ENCODE assay signal across 10 mouse cellular contexts in genomic region chr11:70583022-70583714, GRCm38 (mm10). TPM values are rescaled to one million over a fixed set of nuclear protein-coding genes. Genes with fewer than 3 reads are reported as not detected.
DNase-seq lines count a peak whose midpoint lies in the region; ATAC-seq and TF ChIP-seq lines count a peak whose summit lies in the region.
"Had no signal": no experiment of that assay in that cellular context is flagged by ENCODE, and none has a peak within 500 bp of the region (broad histone marks: within the 10 kb centered on the region; RNA-seq: fewer than 3 reads in every experiment).

No protein-coding gene starts in this region.

- no peak overlapping the region for H3K4me2 ChIP-seq in lung, postnatal 0 days (replicated peaks; ENCODE audit: low read depth, low read length)
- H3K4me2 ChIP-seq in neural tube, embryonic 15.5 days: no peak overlapping the region
- H3K4me2 ChIP-seq: hindbrain, embryonic 15.5 days had no signal

- H3K4me1 ChIP-seq in lung, postnatal 0 days (ENCODE audit: insufficient read depth, low read depth, low read length): peaks cover 34% of the 10 kb centered on the region
- H3K4me1 ChIP-seq in neural tube, embryonic 15.5 days: peaks cover 60% of the 10 kb centered on the region

- no peak overlapping the region for H3K4me3 ChIP-seq in lung, postnatal 0 days (ENCODE audit: low read depth, low read length)
- H3K4me3 ChIP-seq in neural tube, embryonic 15.5 days (replicated peaks): no peak overlapping the region
- H3K4me3 ChIP-seq: hindbrain, embryonic 15.5 days had no signal

- no peak for TF ChIP-seq CTCF in lung, postnatal 0 days (IDR thresholded peaks at IDR 0.05)

- TF ChIP-seq EP300 in lung, postnatal 0 days (IDR thresholded peaks at IDR 0.05): no peak

- peak overlapping the region; percentile 28 for H3K27ac ChIP-seq in lung, postnatal 0 days (ENCODE audit: low read length)
- peak overlapping the region; percentile 23; the same call in 1 of the 2 replicates for H3K27ac ChIP-seq in neural tube, embryonic 15.5 days (replicated peaks)
- H3K27ac ChIP-seq: hindbrain, embryonic 15.5 days had no signal

- no peaks in the 10 kb centered on the region for H3K27me3 ChIP-seq in lung, postnatal 0 days (replicated peaks; ENCODE audit: insufficient read depth, low read length)
- no peaks in the 10 kb centered on the region for H3K27me3 ChIP-seq in neural tube, embryonic 15.5 days (replicated peaks)
- H3K27me3 ChIP-seq: hindbrain, embryonic 15.5 days had no signal

- 26% methylated on average over 6 of the region's 6 CpGs for WGBS in lung, postnatal 0 days
- WGBS in neural tube, embryonic 15.5 days: 72% methylated on average over 6 of the region's 6 CpGs

- no peak overlapping the region for H3K9ac ChIP-seq in lung, postnatal 0 days (replicated peaks; ENCODE audit: low read depth)
- no peak overlapping the region for H3K9ac ChIP-seq in neural tube, embryonic 15.5 days (replicated peaks)
- H3K9ac ChIP-seq: hindbrain, embryonic 15.5 days had no signal

- H3K36me3 ChIP-seq in lung, postnatal 0 days (ENCODE audit: insufficient read depth, low read length): no peaks in the 10 kb centered on the region
- no peaks in the 10 kb centered on the region for H3K36me3 ChIP-seq in neural tube, embryonic 15.5 days
- H3K36me3 ChIP-seq: hindbrain, embryonic 15.5 days had no signal

- DNase-seq in heart, adult 9 months (ENCODE audit: low spot score in 2 of 2): peak; percentile 22 to 46
- no peak for DNase-seq in heart, postnatal 36 days
- DNase-seq in lung, postnatal 0 days (ENCODE audit: low spot score): peak; percentile 10
- no peak for DNase-seq in lung, postnatal 36 days
- peak; percentile 44 to 47 for DNase-seq in heart, postnatal 10 days
- DNase-seq in layer of hippocampus, adult 18-20 months (ENCODE audit: low spot score in 2 of 2): no peak
- no peak for DNase-seq in gastrocnemius, postnatal 14 days
- DNase-seq: adrenal gland, postnatal 10 days had no signal

- no peak for ATAC-seq in lung, postnatal 0 days
- ATAC-seq in neural tube, embryonic 15.5 days (ENCODE audit: low FRiP score): no peak

- intact Hi-C loops in heart, postnatal 36 days (cut with DNase I): no loop called here
- intact Hi-C loops in heart, postnatal 10 days (cut with DNase I): loop anchor here (2.0 kb wide), 1 partner anchor 14 kb away; no protein-coding TSS in a partner anchor
- intact Hi-C loops in gastrocnemius, postnatal 14 days (cut with DNase I; ENCODE audit: low total_unique reads): no loop called here

- no peaks in the 10 kb centered on the region for H3K9me3 ChIP-seq in lung, postnatal 0 days (ENCODE audit: low read length)
- no peaks in the 10 kb centered on the region for H3K9me3 ChIP-seq in neural tube, embryonic 15.5 days (replicated peaks)
- H3K9me3 ChIP-seq: hindbrain, embryonic 15.5 days had no signal

RNA-seq across cellular contexts. Expression of gene Mink1, which starts 20.5 kb away (rescaled TPM):
- total RNA-seq in heart, postnatal 36 days (2021): 10 to 100 TPM; 43.9 to 49.4 TPM
- 7.4 and 7.6 TPM in 2 replicates for polyA plus RNA-seq in lung, postnatal 0 days (2015; fragmentation: Nextera tagmentation; extraction: Ambion mirVana)
- total RNA-seq in heart, postnatal 10 days (2021): 10 to 100 TPM; 40.4 to 43.3 TPM
- 15.0 and 16.6 TPM in 2 replicates for polyA plus RNA-seq in neural tube, embryonic 15.5 days (2015; fragmentation: Nextera tagmentation; extraction: Ambion mirVana)
- 100 to 1,000 TPM; 477 to 515 TPM for total RNA-seq in layer of hippocampus, adult 18-20 months (2021)
- 10 to 100 TPM; 26.1 to 27.7 TPM for total RNA-seq in gastrocnemius, postnatal 14 days (2021)

RNA-seq across cellular contexts. Expression of gene 4930544D05Rik, which starts 32.5 kb away (rescaled TPM):
- total RNA-seq in heart, postnatal 36 days (2021): not detected
- not detected in 2 replicates for polyA plus RNA-seq in lung, postnatal 0 days (2015; fragmentation: Nextera tagmentation; extraction: Ambion mirVana)
- not detected for total RNA-seq in heart, postnatal 10 days (2021)
- polyA plus RNA-seq in neural tube, embryonic 15.5 days (2015; fragmentation: Nextera tagmentation; extraction: Ambion mirVana): not detected in 2 replicates
- under 1 TPM; 0.58 to 0.77 TPM for total RNA-seq in layer of hippocampus, adult 18-20 months (2021)
- not detected for total RNA-seq in gastrocnemius, postnatal 14 days (2021)
- total RNA-seq: adrenal gland, postnatal 10 days had no signal
- polyA plus RNA-seq: hindbrain, embryonic 15.5 days had no signal

RNA-seq across cellular contexts. Expression of gene Chrne, which starts 35.8 kb away (rescaled TPM):
- total RNA-seq in heart, postnatal 36 days (2021): not detected
- not detected in 2 replicates for polyA plus RNA-seq in lung, postnatal 0 days (2015; fragmentation: Nextera tagmentation; extraction: Ambion mirVana)
- total RNA-seq in heart, postnatal 10 days (2021): not detected
- polyA plus RNA-seq in neural tube, embryonic 15.5 days (2015; fragmentation: Nextera tagmentation; extraction: Ambion mirVana): 0.23 and 0.40 TPM in 2 replicates
- not detected for total RNA-seq in layer of hippocampus, adult 18-20 months (2021)
- total RNA-seq in gastrocnemius, postnatal 14 days (2021): 10 to 100 TPM; 38.7 to 39.4 TPM

RNA-seq across cellular contexts. Expression of gene Pld2, which starts 43.3 kb away (rescaled TPM):
- total RNA-seq in heart, postnatal 36 days (2021): 1 to 10 TPM; 6.3 to 6.5 TPM
- polyA plus RNA-seq in lung, postnatal 0 days (2015; fragmentation: Nextera tagmentation; extraction: Ambion mirVana): 10.8 and 13.5 TPM in 2 replicates
- total RNA-seq in heart, postnatal 10 days (2021): 10 to 100 TPM in 1 of 2 experiments, 1 to 10 TPM in 1; 8.9 to 10.8 TPM
- polyA plus RNA-seq in neural tube, embryonic 15.5 days (2015; fragmentation: Nextera tagmentation; extraction: Ambion mirVana): 16.1 and 18.1 TPM in 2 replicates
- 10 to 100 TPM; 16.7 to 17.8 TPM for total RNA-seq in layer of hippocampus, adult 18-20 months (2021)
- 10 to 100 TPM; 15.9 to 17.1 TPM for total RNA-seq in gastrocnemius, postnatal 14 days (2021)

RNA-seq across cellular contexts. Expression of gene Gm40193, which starts 50.4 kb away (rescaled TPM):
- not detected for total RNA-seq in heart, postnatal 36 days (2021)
- polyA plus RNA-seq in lung, postnatal 0 days (2015; fragmentation: Nextera tagmentation; extraction: Ambion mirVana): not detected in 2 replicates
- not detected for total RNA-seq in heart, postnatal 10 days (2021)
- polyA plus RNA-seq in neural tube, embryonic 15.5 days (2015; fragmentation: Nextera tagmentation; extraction: Ambion mirVana): not detected in 2 replicates
- total RNA-seq in layer of hippocampus, adult 18-20 months (2021): not detected
- not detected for total RNA-seq in gastrocnemius, postnatal 14 days (2021)
- total RNA-seq: adrenal gland, postnatal 10 days had no signal
- polyA plus RNA-seq: hindbrain, embryonic 15.5 days had no signal

Comparison
In these comparisons a context has a peak if more than half of its experiments do, and no peak if none do; other contexts are left out.
1. DNase-seq: peak in heart, adult 9 months (2 of 2), lung, postnatal 0 days (single experiment) and heart, postnatal 10 days (2 of 2); none in heart, postnatal 36 days (0 of 2), lung, postnatal 36 days (single experiment), layer of hippocampus, adult 18-20 months (0 of 2) and gastrocnemius, postnatal 14 days (single experiment).
2. RNA of gene Mink1, which starts 20.5 kb away (total RNA-seq): 477 to 515 TPM in layer of hippocampus, adult 18-20 months; 43.9 to 49.4 TPM in heart, postnatal 36 days, 40.4 to 43.3 TPM in heart, postnatal 10 days and 26.1 to 27.7 TPM in gastrocnemius, postnatal 14 days; every median in the first group is over 4 times any median in the second.
3. RNA of gene Chrne, which starts 35.8 kb away (total RNA-seq): 38.7 to 39.4 TPM in gastrocnemius, postnatal 14 days; not detected in layer of hippocampus, adult 18-20 months, not detected in heart, postnatal 36 days and not detected in heart, postnatal 10 days; every median in the first group is over 10 times any median in the second.